Mouse (Mus musculus) limb, embryonic 15.5 days (tissue): Measurements from ENCODE around the gene Oat. TPM values are rescaled to one million over a fixed set of nuclear protein-coding genes. Genes with fewer than 3 reads are reported as not detected.

Experiments used
- ATAC-seq: fragments of 200-750 bp; cut with Nextera tagmentation; 2 replicates; pipeline ENCODE4 v1.8.0; 2017; ENCODE audit warnings: low read depth, moderate TSS enrichment; ENCODE audit not compliant: insufficient number of reproducible peaks, low FRiP score, low TSS enrichment
- H3K27ac ChIP-seq: fragments of 300-500 bp; sonication (generic); 2 replicates; pipeline ENCODE4 v1.5.1; 2015; ENCODE audit warnings: moderate library complexity, mild to moderate bottlenecking, inconsistent platforms
- H3K27me3 ChIP-seq: fragments of 300-500 bp; sonication (generic); 2 replicates; pipeline ENCODE4 v1.6.1; 2015; ENCODE audit warnings: inconsistent platforms
- H3K36me3 ChIP-seq: fragments of 300-500 bp; sonication (generic); 2 replicates; pipeline ENCODE4 v1.6.1; 2015; ENCODE audit warnings: inconsistent platforms
- H3K4me1 ChIP-seq: fragments of 300-500 bp; sonication (generic); 2 replicates; pipeline ENCODE4 v1.6.1; 2015; ENCODE audit warnings: inconsistent platforms
- H3K4me2 ChIP-seq: fragments of 300-500 bp; sonication (generic); 2 replicates; pipeline ENCODE4 v1.6.1; 2015; ENCODE audit warnings: mild to moderate bottlenecking, inconsistent platforms
- H3K4me3 ChIP-seq: fragments of 300-500 bp; sonication (generic); 2 replicates; pipeline ENCODE4 v1.5.1; 2015; ENCODE audit warnings: mild to moderate bottlenecking, inconsistent platforms
- H3K9ac ChIP-seq: fragments of 300-500 bp; sonication (generic); 2 replicates; pipeline ENCODE4 v1.6.1; 2015; ENCODE audit warnings: inconsistent platforms
- H3K9me3 ChIP-seq: fragments of 300-500 bp; sonication (generic); 2 replicates; pipeline ENCODE4 v1.6.1; 2016; ENCODE audit warnings: inconsistent platforms
- WGBS: fragments of 180-500 bp; shearing (Covaris S2); methylation state at CpG from one replicate; pipeline ENCODE4 v1.1.7; 2015; 5-methylcytosine and 5-hydroxymethylcytosine counted together
- polyA plus RNA-seq: library from polyadenylated mRNA; unstranded; fragments of >200 nt; fragmentation: Nextera tagmentation; extraction: Ambion mirVana; gene quantifications from 2 replicates; pipeline ENCODE4 v1.2.1, GENCODE M21; 2015

Gene Oat
- polyA plus RNA-seq, 1 experiment from 2014 or later = 274 TPM

GRCm38 (mm10) chr7:132559138-132559766 is 16.9 kb downstream of the Oat start:
- Histone ChIP-seq H3K36me3 (peaks cover 73% of the 10 kb centered on the region), H3K4me3 (no peak overlapping the region), H3K27ac (0 out of 2 replicates have a peak overlapping the region, but pooled peaks have one; percentile 38), H3K9me3 (no peaks in the 10 kb centered on the region), H3K4me2 (no peak overlapping the region), H3K27me3 (no peaks in the 10 kb centered on the region), H3K9ac (no peak overlapping the region), H3K4me1 (peaks cover 9% of the 10 kb centered on the region)
- WGBS = 40% methylated on average over 3 of the region's 3 CpGs
- ATAC-seq = no peak

GRCm38 (mm10) chr7:132558141-132558736 is 18.0 kb downstream of the Oat start:
- no peak overlapping the region for H3K4me3 ChIP-seq
- no peaks in the 10 kb centered on the region for H3K27me3 ChIP-seq
- peak overlapping the region; percentile 38 for H3K27ac ChIP-seq
- no peak overlapping the region for H3K9ac ChIP-seq
- H3K9me3 ChIP-seq = no peaks in the 10 kb centered on the region
- no peak for ATAC-seq
- H3K4me1 ChIP-seq = peaks cover 13% of the 10 kb centered on the region
- WGBS = 67% methylated on average over 7 of the region's 7 CpGs
- H3K36me3 ChIP-seq = peaks cover 63% of the 10 kb centered on the region
- H3K4me2 ChIP-seq = no peak overlapping the region

DNA sequence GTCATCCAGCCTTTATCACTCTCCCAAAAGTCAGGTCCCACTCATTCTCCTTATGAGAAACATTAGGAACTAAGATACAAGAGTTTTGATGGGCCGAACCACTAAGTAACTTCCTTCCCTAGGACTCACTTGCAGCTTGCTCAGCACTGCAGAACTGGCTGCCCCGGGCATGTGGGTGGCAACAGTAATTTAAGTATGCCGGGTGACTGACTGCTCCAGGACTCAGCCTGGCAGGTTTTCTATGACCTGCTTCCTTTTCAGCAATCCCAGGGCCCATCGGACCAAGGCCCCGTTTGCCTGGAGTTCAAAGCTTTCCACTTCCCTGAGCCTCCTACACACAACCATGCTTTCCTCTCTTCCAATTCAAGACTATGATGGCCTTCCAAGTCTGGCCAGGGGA is 19.6 kb downstream of the Oat start:
- Histone ChIP-seq H3K27ac (no peak overlapping the region), H3K9ac (no peak overlapping the region), H3K4me1 (peaks cover 13% of the 10 kb centered on the region), H3K27me3 (no peaks in the 10 kb centered on the region), H3K4me3 (no peak overlapping the region), H3K4me2 (no peak overlapping the region), H3K36me3 (peaks cover 46% of the 10 kb centered on the region), H3K9me3 (no peaks in the 10 kb centered on the region)
- no peak for ATAC-seq
- WGBS = 70% methylated on average over 5 of the region's 5 CpGs

DNA sequence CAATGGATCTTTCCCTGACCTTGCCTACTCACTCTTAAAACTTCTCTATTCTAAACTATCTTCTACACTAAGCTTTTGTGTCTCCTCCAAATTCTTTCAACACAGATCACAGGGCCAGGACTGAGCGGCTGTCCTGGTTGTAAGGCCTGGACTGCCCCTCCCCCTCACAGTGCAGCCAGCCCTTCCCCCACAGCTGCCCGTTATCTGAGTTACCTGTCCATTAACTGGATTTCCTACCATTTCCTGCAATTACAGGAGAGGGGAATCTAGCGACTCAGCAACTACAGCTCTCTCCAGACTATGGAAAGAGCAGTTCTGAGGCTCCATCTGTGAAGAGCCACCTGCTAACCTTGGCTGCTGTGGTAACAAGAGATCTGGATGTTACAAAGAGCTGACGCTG is 20.3 kb downstream of the Oat start:
- Histone ChIP-seq H3K4me2 (no peak overlapping the region), H3K9me3 (no peaks in the 10 kb centered on the region), H3K36me3 (peaks cover 39% of the 10 kb centered on the region), H3K27me3 (no peaks in the 10 kb centered on the region), H3K4me3 (no peak overlapping the region), H3K4me1 (peaks cover 17% of the 10 kb centered on the region), H3K9ac (no peak overlapping the region), H3K27ac (no peak overlapping the region)
- WGBS = 39% methylated on average over 4 of the region's 4 CpGs
- ATAC-seq = no peak

GRCm38 (mm10) chr7:132554091-132554490 is 22.1 kb downstream of the Oat start:
- H3K4me3 ChIP-seq = no peak overlapping the region
- 24% methylated on average over 2 of the region's 2 CpGs for WGBS
- H3K36me3 ChIP-seq = peaks cover 21% of the 10 kb centered on the region
- no peak overlapping the region for H3K4me2 ChIP-seq
- no peaks in the 10 kb centered on the region for H3K9me3 ChIP-seq
- H3K27me3 ChIP-seq = no peaks in the 10 kb centered on the region
- no peak overlapping the region for H3K9ac ChIP-seq
- no peak overlapping the region for H3K27ac ChIP-seq
- H3K4me1 ChIP-seq = peaks cover 17% of the 10 kb centered on the region
- no peak for ATAC-seq

DNA sequence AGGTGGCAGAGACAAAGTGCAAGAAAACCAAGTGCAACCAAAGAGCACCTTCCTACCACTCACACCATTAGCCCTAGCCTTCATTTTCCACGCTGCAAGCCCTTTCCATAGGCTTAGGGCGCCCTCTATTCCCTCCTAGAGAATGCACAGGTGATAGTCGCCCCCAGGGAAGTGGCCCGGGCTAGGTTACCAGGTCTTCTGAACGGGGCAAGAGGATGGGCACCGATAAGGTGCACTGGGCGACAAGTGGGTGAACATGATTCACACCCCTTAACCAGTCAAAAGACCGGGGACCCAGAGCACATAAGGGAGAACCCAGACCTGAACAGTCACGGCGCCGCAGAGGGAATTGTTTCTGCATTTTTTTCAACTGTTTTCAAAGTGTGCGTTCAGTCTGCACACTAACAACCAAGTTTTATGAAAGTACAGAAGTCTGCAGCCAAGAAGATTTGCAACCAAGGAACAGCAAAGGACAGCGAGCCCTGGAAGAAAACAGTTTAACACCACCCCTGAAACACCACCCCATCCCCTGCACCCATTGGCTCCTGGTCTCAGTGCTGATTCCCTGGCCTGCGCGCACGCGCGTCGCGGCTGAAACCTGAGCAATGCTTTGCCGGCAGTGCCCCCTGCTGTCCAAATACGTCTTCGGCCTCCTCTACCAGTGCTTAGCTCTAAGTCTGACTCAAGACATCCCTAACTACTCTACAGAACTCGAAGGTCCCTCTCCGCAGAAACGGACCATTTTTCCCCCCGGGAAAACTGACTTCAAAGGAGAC is 24.7 kb downstream of the Oat start:
- Histone ChIP-seq H3K4me2 (peak overlapping the region; percentile 84), H3K9me3 (no peaks in the 10 kb centered on the region), H3K36me3 (peaks cover under 1% of the 10 kb centered on the region; the same call in 1 of the 2 replicates), H3K4me1 (peaks cover 14% of the 10 kb centered on the region; the same call in 1 of the 2 replicates), H3K4me3 (peak overlapping the region; percentile 49), H3K27me3 (no peaks in the 10 kb centered on the region), H3K9ac (peak overlapping the region; percentile 47), H3K27ac (peak overlapping the region; percentile 65; the same call in 1 of the 2 replicates)
- 1% methylated on average over 27 of the region's 27 CpGs for WGBS
- peak; percentile 93 for ATAC-seq

DNA sequence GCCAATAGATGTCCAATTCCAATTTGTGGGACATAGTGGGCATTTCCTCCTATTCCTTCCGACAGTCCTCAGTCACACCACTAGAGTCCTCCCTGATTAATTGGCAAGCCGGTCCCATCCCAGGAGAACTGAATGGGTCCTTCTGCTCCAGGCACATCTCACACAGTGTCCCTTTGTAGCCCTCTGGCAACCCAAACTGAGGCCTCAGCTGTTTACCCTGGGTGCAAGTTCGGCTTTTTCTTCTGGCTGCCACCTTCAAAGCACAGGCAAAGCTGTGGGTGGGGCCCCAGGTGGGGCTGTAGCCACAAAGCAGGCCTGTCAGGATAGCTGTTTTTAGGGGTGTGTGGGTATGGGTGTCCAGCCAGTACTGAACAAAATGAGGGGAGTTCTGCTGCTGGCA is 29.1 kb downstream of the Oat start:
- Histone ChIP-seq H3K4me2 (no peak overlapping the region), H3K4me1 (0 out of 2 replicates have a peak, but pooled peaks cover 5% of the 10 kb centered on the region), H3K27ac (no peak overlapping the region), H3K9me3 (no peaks in the 10 kb centered on the region), H3K27me3 (no peaks in the 10 kb centered on the region), H3K36me3 (no peaks in the 10 kb centered on the region), H3K9ac (no peak overlapping the region), H3K4me3 (no peak overlapping the region)
- 76% methylated on average over 3 of the region's 3 CpGs for WGBS
- no peak for ATAC-seq

DNA sequence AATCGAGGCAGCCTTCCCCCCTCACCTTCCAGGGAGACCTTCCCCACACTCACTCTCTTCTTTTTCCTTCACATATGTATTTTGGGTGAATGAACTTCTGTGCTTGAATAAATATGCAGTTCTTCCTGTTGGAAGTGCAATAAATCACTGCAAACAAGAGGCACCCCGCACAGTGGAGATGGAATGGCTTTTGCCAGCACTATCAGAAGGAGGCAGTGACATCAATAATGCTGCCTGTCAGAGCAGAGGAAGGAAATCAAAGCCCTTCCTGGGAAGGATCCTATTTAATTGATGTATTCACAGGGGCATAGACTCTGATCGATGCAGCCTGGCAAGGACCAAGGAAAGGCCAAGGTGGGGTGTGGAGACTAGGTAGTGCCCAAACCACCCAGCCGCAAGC is 33.8 kb downstream of the Oat start:
- no peak for ATAC-seq
- H3K36me3 ChIP-seq = no peaks in the 10 kb centered on the region
- no peaks in the 10 kb centered on the region for H3K27me3 ChIP-seq
- no peak overlapping the region for H3K4me2 ChIP-seq
- no peaks in the 10 kb centered on the region for H3K9me3 ChIP-seq
- WGBS = 56% methylated on average over 4 of the region's 4 CpGs
- H3K4me3 ChIP-seq = no peak overlapping the region
- H3K9ac ChIP-seq = no peak overlapping the region
- no peak overlapping the region for H3K27ac ChIP-seq
- H3K4me1 ChIP-seq = no peaks in the 10 kb centered on the region

DNA sequence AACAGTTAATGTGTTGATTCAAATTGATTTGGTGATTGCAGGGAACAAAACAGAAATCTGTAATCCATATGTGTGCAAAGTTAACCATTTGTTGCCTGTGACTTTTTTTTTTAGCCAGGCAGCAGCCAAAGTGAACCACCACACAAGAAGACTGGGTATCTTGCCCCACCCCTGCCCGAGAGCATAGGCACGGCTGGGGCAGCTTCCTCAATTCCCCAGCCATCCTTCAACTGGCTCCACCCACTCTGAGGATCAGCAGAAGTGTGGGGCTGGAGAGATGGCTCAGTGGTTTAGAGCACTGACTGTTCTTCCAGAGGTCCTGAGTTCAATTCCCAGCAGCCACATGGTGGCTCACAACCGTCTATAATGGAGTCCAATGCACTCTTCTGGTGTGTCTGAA is 34.6 kb downstream of the Oat start:
- H3K4me2 ChIP-seq = no peak overlapping the region
- no peak overlapping the region for H3K9ac ChIP-seq
- no peak overlapping the region for H3K27ac ChIP-seq
- no peaks in the 10 kb centered on the region for H3K36me3 ChIP-seq
- H3K9me3 ChIP-seq = no peaks in the 10 kb centered on the region
- H3K27me3 ChIP-seq = no peaks in the 10 kb centered on the region
- no peaks in the 10 kb centered on the region for H3K4me1 ChIP-seq
- ATAC-seq = no peak
- 69% methylated on average over 3 of the region's 3 CpGs for WGBS
- H3K4me3 ChIP-seq = no peak overlapping the region

- H3K36me3 ChIP-seq = no peaks in the 10 kb centered on the region
- no peaks in the 10 kb centered on the region for H3K4me1 ChIP-seq
- no peak overlapping the region for H3K9ac ChIP-seq
- WGBS = 75% methylated on average over 4 of the region's 4 CpGs
- H3K27ac ChIP-seq = no peak overlapping the region
- H3K4me3 ChIP-seq = no peak overlapping the region
- ATAC-seq = no peak
- H3K4me2 ChIP-seq = no peak overlapping the region
- H3K9me3 ChIP-seq = no peaks in the 10 kb centered on the region
- H3K27me3 ChIP-seq = no peaks in the 10 kb centered on the region
Measured at GRCm38 (mm10) chr7:132540597-132540996, 35.6 kb downstream of the Oat start.

- Histone ChIP-seq H3K4me1 (no peaks in the 10 kb centered on the region), H3K9ac (no peak overlapping the region), H3K27me3 (no peaks in the 10 kb centered on the region), H3K4me2 (no peak overlapping the region), H3K27ac (no peak overlapping the region), H3K4me3 (no peak overlapping the region), H3K36me3 (no peaks in the 10 kb centered on the region), H3K9me3 (no peaks in the 10 kb centered on the region)
- 37% methylated on average over 3 of the region's 3 CpGs for WGBS
- no peak for ATAC-seq
Measured at GRCm38 (mm10) chr7:132529206-132529605, 47.0 kb downstream of the Oat start.

- H3K9ac ChIP-seq = no peak overlapping the region
- H3K9me3 ChIP-seq = no peaks in the 10 kb centered on the region
- ATAC-seq = no peak
- H3K4me3 ChIP-seq = no peak overlapping the region
- no peak overlapping the region for H3K4me2 ChIP-seq
- H3K27ac ChIP-seq = no peak overlapping the region
- no peaks in the 10 kb centered on the region for H3K36me3 ChIP-seq
- peaks cover 10% of the 10 kb centered on the region; the same call in 1 of the 2 replicates for H3K4me1 ChIP-seq
- H3K27me3 ChIP-seq = no peaks in the 10 kb centered on the region; the same call in 1 of the 2 replicates
- WGBS = 61% methylated on average over 7 of the region's 7 CpGs
Measured at GRCm38 (mm10) chr7:132513419-132513982, 62.7 kb downstream of the Oat start.
